8 mouse cellular contexts compared by ENCODE assay signal in the genomic region with DNA sequence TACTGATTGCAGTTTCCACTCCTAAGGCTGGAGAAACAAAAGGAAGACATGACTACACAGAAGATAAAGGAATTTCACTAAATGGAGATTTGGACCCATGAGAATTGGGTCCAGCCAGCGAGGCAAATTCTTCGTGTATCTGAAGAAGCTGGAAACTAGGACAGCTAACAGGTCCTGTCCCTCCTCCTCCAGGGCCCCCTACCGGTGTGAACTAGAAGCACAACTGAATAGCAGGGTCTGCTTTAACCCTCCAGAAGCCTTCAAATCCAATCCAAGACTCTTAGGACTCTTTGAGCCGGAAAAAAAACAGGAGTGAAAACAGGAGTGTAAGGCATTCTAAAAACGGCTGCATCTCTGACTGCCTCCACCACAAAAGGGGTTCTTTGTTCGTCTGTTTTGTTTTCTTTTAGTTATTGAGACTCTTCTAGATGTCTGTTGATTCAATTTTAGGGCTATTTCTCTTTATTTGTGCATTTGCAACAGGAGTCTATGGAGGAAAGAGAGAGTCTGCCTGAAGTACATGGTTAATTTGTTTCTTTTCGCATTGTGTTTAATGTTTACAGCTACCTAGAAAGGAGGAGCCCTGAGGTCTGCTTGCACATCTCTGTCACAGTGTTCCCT. TPM values are rescaled to one million over a fixed set of nuclear protein-coding genes. Genes with fewer than 3 reads are reported as not detected.
DNase-seq lines count a peak whose midpoint lies in the region; ATAC-seq and TF ChIP-seq lines count a peak whose summit lies in the region.

No protein-coding gene starts in this region.

- H3K4me2 ChIP-seq in limb, embryonic 12.5 days: peak overlapping the region; percentile 89; the same call in 1 of the 2 replicates
- no peak overlapping the region for H3K4me2 ChIP-seq in stomach, postnatal 0 days (replicated peaks; ENCODE audit: low read depth)

- no peaks in the 10 kb centered on the region for H3K36me3 ChIP-seq in heart, embryonic 10.5 days
- no peaks in the 10 kb centered on the region for H3K36me3 ChIP-seq in limb, embryonic 12.5 days
- H3K36me3 ChIP-seq in stomach, postnatal 0 days (ENCODE audit: control insufficient read depth, insufficient read depth, low read length): no peaks in the 10 kb centered on the region

- TF ChIP-seq EP300 in stomach, postnatal 0 days (optimal IDR thresholded peaks at IDR 0.05): no peak

- ATAC-seq in Patski: no peak
- ATAC-seq in limb, embryonic 12.5 days (ENCODE audit: insufficient number of reproducible peaks, insufficient read depth, low FRiP score, low TSS enrichment, low read depth): no peak
- ATAC-seq in stomach, postnatal 0 days (ENCODE audit: low FRiP score, low TSS enrichment): no peak

- POLR2A ChIA-PET in Patski (lab: Charles Lee): no interaction called here

- H3K4me3 ChIP-seq in heart, embryonic 10.5 days: no peak overlapping the region
- H3K4me3 ChIP-seq in limb, embryonic 12.5 days (replicated peaks): no peak overlapping the region
- H3K4me3 ChIP-seq in stomach, postnatal 0 days (ENCODE audit: low read depth, low read length): no peak overlapping the region

- intact Hi-C loops in heart, postnatal 36 days (cut with DNase I): loop anchor here (5.0 to 10.0 kb wide), 2 partner anchors 181 to 403 kb away; no protein-coding TSS in a partner anchor

- no peak overlapping the region for H3K9ac ChIP-seq in limb, embryonic 12.5 days (replicated peaks)
- no peak overlapping the region for H3K9ac ChIP-seq in stomach, postnatal 0 days (ENCODE audit: low read length)

- peak; percentile 42 for DNase-seq in heart, embryonic 10.5 days (ENCODE audit: low spot score)
- no peak for DNase-seq in heart, postnatal 36 days
- DNase-seq in A20 (ENCODE audit: low read depth, low spot score) (peak; percentile 27), Patski (ENCODE audit: low read depth, low spot score) (no peak)
- no peak for DNase-seq in stomach, postnatal 0 days (ENCODE audit: low spot score)
- no peak for DNase-seq in layer of hippocampus, adult 9-11 months
- no peak for DNase-seq in lung, adult 18-20 months

- no peaks in the 10 kb centered on the region for H3K9me3 ChIP-seq in heart, embryonic 10.5 days
- no peaks in the 10 kb centered on the region for H3K9me3 ChIP-seq in limb, embryonic 12.5 days
- H3K9me3 ChIP-seq in stomach, postnatal 0 days (ENCODE audit: control insufficient read depth, low read length): no peaks in the 10 kb centered on the region

- WGBS in heart, embryonic 10.5 days: 46% methylated on average over 7 of the region's 7 CpGs
- WGBS in limb, embryonic 12.5 days: 53% methylated on average over 7 of the region's 7 CpGs
- WGBS in stomach, postnatal 0 days: 45% methylated on average over 7 of the region's 7 CpGs

- H3K27ac ChIP-seq in heart, embryonic 10.5 days: no peak overlapping the region
- H3K27ac ChIP-seq in limb, embryonic 12.5 days: no peak overlapping the region
- H3K27ac ChIP-seq in stomach, postnatal 0 days (replicated peaks): no peak overlapping the region

- peak; percentile 47 for TF ChIP-seq CTCF in Patski (IDR thresholded peaks at IDR 0.05)
- TF ChIP-seq CTCF in stomach, postnatal 0 days (IDR thresholded peaks at IDR 0.05; ENCODE audit: low read depth): peak; percentile 57

- CTCF ChIA-PET in Patski (lab: Charles Lee): interaction anchor here (0.7 to 2.8 kb wide), 10 partner anchors 8 to 180 kb away, joined by 3 to 9 read pairs (median 6); no protein-coding TSS in a partner anchor

- peaks cover 21% of the 10 kb centered on the region for H3K4me1 ChIP-seq in heart, embryonic 10.5 days
- H3K4me1 ChIP-seq in limb, embryonic 12.5 days (replicated peaks): peaks cover 3% of the 10 kb centered on the region
- H3K4me1 ChIP-seq in stomach, postnatal 0 days (replicated peaks; ENCODE audit: control insufficient read depth, insufficient read depth): 0 out of 2 replicates have a peak, but pooled peaks cover 2% of the 10 kb centered on the region

- in situ Hi-C loops in Patski (cut with MboI; ENCODE audit: low pct_unique_long_range_greater_than_20kb): loop anchor here (10.0 kb wide), 1 partner anchor 423 kb away; no protein-coding TSS in a partner anchor

- peaks cover 48% of the 10 kb centered on the region for H3K27me3 ChIP-seq in heart, embryonic 10.5 days (ENCODE audit: insufficient read depth, poor library complexity, severe bottlenecking)
- H3K27me3 ChIP-seq in Patski: peaks cover 26% of the 10 kb centered on the region
- H3K27me3 ChIP-seq in limb, embryonic 12.5 days: peaks cover 32% of the 10 kb centered on the region
- H3K27me3 ChIP-seq in stomach, postnatal 0 days (ENCODE audit: control insufficient read depth, insufficient read depth, low read length): no peaks in the 10 kb centered on the region

RNA-seq across cellular contexts. Expression of a gene that starts 0.7 kb away (rescaled TPM):
- 0.20 and 0.26 TPM in 2 replicates for polyA plus RNA-seq in heart, embryonic 10.5 days (2016; fragmentation: Nextera tagmentation; extraction: Ambion mirVana)
- total RNA-seq in heart, postnatal 36 days (2021): not detected
- 0.60 TPM for polyA plus RNA-seq in Patski (2021)
- polyA plus RNA-seq in limb, embryonic 12.5 days (2016; fragmentation: Nextera tagmentation; extraction: Ambion mirVana): 0.10 and 0.19 TPM in 2 replicates
- 0.33 and 0.36 TPM in 2 replicates for polyA plus RNA-seq in stomach, postnatal 0 days (2015; fragmentation: Nextera tagmentation; extraction: Ambion mirVana)

Comparison
In these comparisons a context has a peak if more than half of its experiments do, and no peak if none do; other contexts are left out.
1. DNase-seq: peak in heart, embryonic 10.5 days (single experiment) and A20 (single experiment); none in heart, postnatal 36 days (0 of 2), Patski (single experiment), stomach, postnatal 0 days (single experiment), layer of hippocampus, adult 9-11 months (single experiment) and lung, adult 18-20 months (0 of 2).